Mouse (Mus musculus): ENCODE measurements at regions not wholly inside any gene's neighbourhood (a gene's known extent, or its start where the extent isn't known, plus 50 kb on each side); places are given as distances from the start of the nearest gene placed in this dataset.

DNA sequence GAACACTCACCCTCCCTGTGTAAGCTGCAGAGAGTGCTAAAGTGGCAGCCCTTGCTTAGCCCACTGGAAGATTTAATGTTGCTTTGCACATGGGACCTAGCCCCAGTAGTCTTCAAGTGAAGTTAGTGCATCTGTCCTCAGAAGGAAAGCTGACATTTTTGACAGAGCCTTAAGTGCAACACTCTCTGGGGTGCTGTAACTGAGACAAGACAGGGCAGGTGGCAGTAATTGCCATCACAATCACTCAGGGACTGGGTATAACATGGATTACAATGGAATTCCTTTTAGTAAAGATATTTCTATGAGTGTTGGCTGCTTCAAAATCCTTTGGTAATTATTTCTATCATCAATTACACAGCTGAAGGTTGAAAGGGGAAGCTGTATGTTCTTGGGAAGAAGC is 556.4 kb downstream of the Gsdmc2 start:
- H3K4me1 ChIP-seq (ENCODE audit: control insufficient read depth, insufficient read depth, insufficient read length): no peaks in the 10 kb centered on the region
- no peaks in the 10 kb centered on the region for H3K27me3 ChIP-seq (ENCODE audit: control insufficient read depth, insufficient read depth, low read length)
- no peak for TF ChIP-seq CTCF (IDR thresholded peaks at IDR 0.05; ENCODE audit: extremely low read depth, insufficient read depth, insufficient read length, insufficient replicate concordance)
- TF ChIP-seq POLR2A (IDR thresholded peaks at IDR 0.05; ENCODE audit: low read depth, low read length): no peak
- H3K27ac ChIP-seq (ENCODE audit: insufficient read depth, low read length): no peak overlapping the region
- no peak for DNase-seq (ENCODE audit: low read depth in 1 of 2, low spot score in 2 of 2)
- H3K4me3 ChIP-seq (ENCODE audit: extremely low read depth, insufficient read depth, insufficient read length): no peak overlapping the region
- no peaks in the 10 kb centered on the region for H3K36me3 ChIP-seq (ENCODE audit: control insufficient read depth, insufficient read depth, low read length)

DNA sequence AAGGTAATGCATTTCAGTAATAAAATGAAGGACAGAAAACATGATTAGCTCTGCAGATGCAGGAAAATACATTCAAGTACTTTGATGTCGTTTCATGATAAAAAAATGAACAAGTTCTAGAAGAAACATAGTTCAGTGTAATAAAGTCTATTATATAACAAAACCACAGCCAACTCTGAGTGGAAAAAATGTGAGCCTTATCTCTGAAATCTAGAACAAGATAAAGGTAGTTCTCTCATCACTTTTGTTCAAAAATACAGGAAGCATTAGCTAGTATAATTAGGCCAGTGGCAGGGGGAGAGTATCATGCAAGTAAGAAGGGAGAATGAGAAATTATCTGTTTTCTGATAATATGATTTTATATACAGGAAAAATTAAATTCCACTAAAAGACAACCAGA is 559.0 kb downstream of the Gsdmc2 start:
- no peak for DNase-seq (ENCODE audit: low read depth in 1 of 2, low spot score in 2 of 2)

GRCm38 (mm10) chr15:63270381-63270780 is 574.6 kb downstream of the Gsdmc2 start:
- WGBS: 73% methylated on average over 2 of the region's 2 CpGs
- no peak overlapping the region for H3K4me3 ChIP-seq (ENCODE audit: extremely low read depth, insufficient read depth, insufficient read length)
- H3K27ac ChIP-seq (ENCODE audit: insufficient read depth, low read length): no peak overlapping the region
- H3K36me3 ChIP-seq (ENCODE audit: control insufficient read depth, insufficient read depth, low read length): no peaks in the 10 kb centered on the region
- no peak for TF ChIP-seq POLR2A (IDR thresholded peaks at IDR 0.05; ENCODE audit: low read depth, low read length)
- TF ChIP-seq CTCF (IDR thresholded peaks at IDR 0.05; ENCODE audit: extremely low read depth, insufficient read depth, insufficient read length, insufficient replicate concordance): no peak
- H3K27me3 ChIP-seq (ENCODE audit: control insufficient read depth, insufficient read depth, low read length): no peaks in the 10 kb centered on the region
- DNase-seq (ENCODE audit: low read depth in 1 of 2, low spot score in 2 of 2): no peak
- H3K4me1 ChIP-seq (ENCODE audit: control insufficient read depth, insufficient read depth, insufficient read length): no peaks in the 10 kb centered on the region

More for the DNA sequence above, 559.0 kb downstream of the Gsdmc2 start:
- Histone ChIP-seq H3K4me1 (ENCODE audit: control insufficient read depth, insufficient read depth, insufficient read length) (no peaks in the 10 kb centered on the region), H3K27ac (ENCODE audit: insufficient read depth, low read length) (no peak overlapping the region), H3K27me3 (ENCODE audit: control insufficient read depth, insufficient read depth, low read length) (no peaks in the 10 kb centered on the region), H3K36me3 (ENCODE audit: control insufficient read depth, insufficient read depth, low read length) (no peaks in the 10 kb centered on the region), H3K4me3 (ENCODE audit: extremely low read depth, insufficient read depth, insufficient read length) (no peak overlapping the region)
- TF ChIP-seq POLR2A (IDR thresholded peaks at IDR 0.05; ENCODE audit: low read depth, low read length) (no peak), CTCF (IDR thresholded peaks at IDR 0.05; ENCODE audit: extremely low read depth, insufficient read depth, insufficient read length, insufficient replicate concordance) (no peak)
- WGBS: 55% methylated on average over 1 of the region's 1 CpGs

DNA sequence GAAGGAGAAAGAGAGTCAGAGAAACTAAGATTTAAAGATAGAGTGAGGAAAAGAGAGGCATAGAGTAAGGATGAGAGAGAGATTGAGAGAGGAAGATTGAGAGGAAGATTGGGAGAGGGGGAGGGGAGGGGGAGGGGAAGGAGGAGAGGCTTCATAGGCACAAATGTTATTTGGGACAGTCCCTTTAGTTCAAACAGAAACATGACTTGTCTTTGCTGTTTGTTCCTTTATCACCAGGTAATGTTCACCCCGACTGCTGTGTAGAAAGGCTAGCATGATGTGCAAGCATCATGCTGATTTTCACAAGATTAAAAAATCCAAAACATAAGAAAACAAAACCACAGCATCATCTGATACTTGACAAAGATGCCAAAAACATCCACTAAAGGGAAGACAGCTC is 579.1 kb downstream of the Gsdmc2 start:
- 78% methylated on average over 1 of the region's 1 CpGs for WGBS
- Histone ChIP-seq H3K4me3 (ENCODE audit: extremely low read depth, insufficient read depth, insufficient read length) (no peak overlapping the region), H3K27me3 (ENCODE audit: control insufficient read depth, insufficient read depth, low read length) (no peaks in the 10 kb centered on the region), H3K27ac (ENCODE audit: insufficient read depth, low read length) (no peak overlapping the region), H3K36me3 (ENCODE audit: control insufficient read depth, insufficient read depth, low read length) (no peaks in the 10 kb centered on the region), H3K4me1 (ENCODE audit: control insufficient read depth, insufficient read depth, insufficient read length) (no peaks in the 10 kb centered on the region)
- DNase-seq (ENCODE audit: low read depth in 1 of 2, low spot score in 2 of 2): no peak
- TF ChIP-seq CTCF (IDR thresholded peaks at IDR 0.05; ENCODE audit: extremely low read depth, insufficient read depth, insufficient read length, insufficient replicate concordance) (no peak), POLR2A (IDR thresholded peaks at IDR 0.05; ENCODE audit: low read depth, low read length) (no peak)

GRCm38 (mm10) chr15:63255736-63256135 is 589.2 kb downstream of the Gsdmc2 start:
- DNase-seq (ENCODE audit: low read depth in 1 of 2, low spot score in 2 of 2): no peak
- H3K27me3 ChIP-seq (ENCODE audit: control insufficient read depth, insufficient read depth, low read length): no peaks in the 10 kb centered on the region
- H3K27ac ChIP-seq (ENCODE audit: insufficient read depth, low read length): no peak overlapping the region
- H3K4me1 ChIP-seq (ENCODE audit: control insufficient read depth, insufficient read depth, insufficient read length): no peaks in the 10 kb centered on the region
- 81% methylated on average over 2 of the region's 2 CpGs for WGBS
- H3K4me3 ChIP-seq (ENCODE audit: extremely low read depth, insufficient read depth, insufficient read length): no peak overlapping the region
- TF ChIP-seq CTCF (IDR thresholded peaks at IDR 0.05; ENCODE audit: extremely low read depth, insufficient read depth, insufficient read length, insufficient replicate concordance): no peak
- TF ChIP-seq POLR2A (IDR thresholded peaks at IDR 0.05; ENCODE audit: low read depth, low read length): no peak
- H3K36me3 ChIP-seq (ENCODE audit: control insufficient read depth, insufficient read depth, low read length): no peaks in the 10 kb centered on the region

- H3K4me1 ChIP-seq (ENCODE audit: control insufficient read depth, insufficient read depth, insufficient read length): no peaks in the 10 kb centered on the region
- WGBS: 85% methylated on average over 1 of the region's 1 CpGs
These were observed 592.1 kb downstream of the Gsdmc2 start for GRCm38 (mm10) chr15:63252781-63253340.

DNA sequence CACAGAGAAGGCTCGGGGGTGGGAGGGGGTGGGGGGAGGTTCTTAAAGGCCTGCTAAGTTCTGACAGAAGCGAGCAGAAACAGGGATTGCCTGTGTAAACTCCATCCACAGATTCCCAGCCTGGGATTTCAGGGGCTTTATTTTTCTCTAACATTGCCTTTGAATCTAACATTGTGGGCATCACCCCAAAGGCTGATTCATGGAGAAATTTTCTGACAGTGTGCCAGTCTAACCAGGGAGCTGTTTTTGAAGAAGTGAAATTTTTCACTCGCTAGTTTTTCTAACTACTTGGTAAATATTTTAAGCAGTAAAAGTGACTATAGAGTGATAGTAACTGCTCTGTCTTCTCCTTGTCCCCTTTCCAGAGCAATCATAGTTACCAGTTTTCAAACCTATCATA is 606.4 kb downstream of the Gsdmc2 start:
- Histone ChIP-seq H3K36me3 (ENCODE audit: control insufficient read depth, insufficient read depth, low read length) (no peaks in the 10 kb centered on the region), H3K27ac (ENCODE audit: insufficient read depth, low read length) (no peak overlapping the region), H3K27me3 (ENCODE audit: control insufficient read depth, insufficient read depth, low read length) (no peaks in the 10 kb centered on the region), H3K4me3 (ENCODE audit: extremely low read depth, insufficient read depth, insufficient read length) (no peak overlapping the region), H3K4me1 (ENCODE audit: control insufficient read depth, insufficient read depth, insufficient read length) (no peaks in the 10 kb centered on the region)
- no peak for DNase-seq (ENCODE audit: low read depth in 1 of 2, low spot score in 2 of 2)
- WGBS: 84% methylated on average over 3 of the region's 3 CpGs
- TF ChIP-seq POLR2A (IDR thresholded peaks at IDR 0.05; ENCODE audit: low read depth, low read length) (no peak), CTCF (IDR thresholded peaks at IDR 0.05; ENCODE audit: extremely low read depth, insufficient read depth, insufficient read length, insufficient replicate concordance) (no peak)

More at GRCm38 (mm10) chr15:63252781-63253340, 592.1 kb downstream of the Gsdmc2 start:
- Histone ChIP-seq H3K4me3 (ENCODE audit: extremely low read depth, insufficient read depth, insufficient read length) (no peak overlapping the region), H3K36me3 (ENCODE audit: control insufficient read depth, insufficient read depth, low read length) (no peaks in the 10 kb centered on the region), H3K27ac (ENCODE audit: insufficient read depth, low read length) (no peak overlapping the region), H3K27me3 (ENCODE audit: control insufficient read depth, insufficient read depth, low read length) (no peaks in the 10 kb centered on the region)
- no peak for DNase-seq (ENCODE audit: low read depth in 1 of 2, low spot score in 2 of 2)
- no peak for TF ChIP-seq CTCF (IDR thresholded peaks at IDR 0.05; ENCODE audit: extremely low read depth, insufficient read depth, insufficient read length, insufficient replicate concordance)
- TF ChIP-seq POLR2A (IDR thresholded peaks at IDR 0.05; ENCODE audit: low read depth, low read length): no peak

Measured in spleen, adult 2 months (tissue).